Mouse (Mus musculus) T-helper 17 cell (primary cell): ENCODE measurements around the gene Tlk2.

ENCODE experiments used
- in situ Hi-C, 2 experiments: fragments of 300-600 bp; cut with MboI, MseI; formaldehyde crosslinking; loops; 1 replicate in 1 of 2; 2 replicates in 1 of 2; pipeline ENCODE4 v1.15.1; 2025; ENCODE audit warnings: high pct_unique_total_duplicates in 2 of 2

The Tlk2 gene

GRCm38 (mm10) chr11:105312972-105313632 is 134.5 kb downstream of the Tlk2 start:
- in situ Hi-C loops: no loop called here

GRCm38 (mm10) chr11:105313633-105314014 is 135.0 kb downstream of the Tlk2 start:
- in situ Hi-C loops: no loop called here

DNA sequence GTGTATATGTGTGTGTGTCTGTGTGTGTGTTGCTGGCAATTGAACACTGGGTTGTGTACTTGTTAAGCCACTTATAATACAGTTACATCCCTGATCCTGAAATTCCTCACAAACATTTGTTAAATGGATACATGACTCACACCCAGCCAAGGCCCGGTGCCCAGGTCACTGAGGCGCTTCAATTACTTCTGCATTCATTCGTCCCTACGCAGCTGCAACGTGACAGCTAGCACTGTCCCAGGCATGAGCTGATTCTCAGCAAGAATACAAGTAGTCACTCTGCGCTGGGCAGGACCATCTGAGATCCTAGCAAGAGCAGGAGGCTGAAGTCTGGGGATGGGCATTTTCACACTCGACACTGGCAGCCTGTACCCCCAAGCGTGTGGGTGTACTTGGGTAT is 136.7 kb downstream of the Tlk2 start:
- in situ Hi-C loops: no loop called here

DNA sequence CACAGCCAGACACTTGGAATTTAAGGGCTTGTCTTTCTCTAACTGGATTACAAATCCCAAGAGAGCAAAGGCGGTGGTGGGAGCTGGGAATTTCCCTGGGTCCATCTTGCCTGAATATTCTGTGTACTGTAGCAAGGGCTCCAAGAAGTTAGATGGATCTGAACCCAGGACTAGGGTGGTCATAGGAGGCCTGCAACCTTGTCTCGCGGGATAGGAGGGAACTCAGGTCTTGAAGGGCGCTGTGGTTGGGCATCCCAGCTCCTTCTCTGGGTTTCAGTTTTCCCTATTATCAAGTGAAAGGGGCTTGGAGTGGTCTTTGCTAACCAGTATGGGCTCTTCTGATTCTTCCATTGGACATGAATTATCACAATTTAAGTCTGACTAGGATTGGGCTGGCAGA is 137.5 kb downstream of the Tlk2 start:
- in situ Hi-C loops: no loop called here

- in situ Hi-C loops: no loop called here
Measured at GRCm38 (mm10) chr11:105317769-105318168, 139.2 kb downstream of the Tlk2 start.

DNA sequence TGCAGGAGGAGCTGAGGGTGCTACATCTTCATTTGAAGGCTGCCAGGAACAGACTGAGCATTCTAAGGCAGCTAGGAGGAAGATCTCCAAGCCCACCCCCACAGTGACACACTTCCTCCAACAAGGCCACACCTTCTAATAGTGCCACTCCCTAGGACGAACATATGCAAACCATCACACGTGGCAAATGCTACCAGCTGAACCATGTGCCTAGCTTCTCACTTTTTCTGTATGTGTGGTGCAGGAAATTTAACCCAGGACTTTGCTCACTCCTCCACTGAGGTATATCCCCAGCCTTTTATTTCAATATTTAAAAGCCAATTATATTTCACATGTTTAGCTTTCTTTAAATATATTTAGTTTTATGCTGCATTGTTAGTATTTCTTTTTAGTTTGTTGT is 142.5 kb downstream of the Tlk2 start:
- in situ Hi-C loops: no loop called here

GRCm38 (mm10) chr11:105323530-105323929 is 144.9 kb downstream of the Tlk2 start:
- in situ Hi-C loops: no loop called here

- in situ Hi-C loops: no loop called here
Measured at GRCm38 (mm10) chr11:105327101-105327500, 148.5 kb downstream of the Tlk2 start.

DNA sequence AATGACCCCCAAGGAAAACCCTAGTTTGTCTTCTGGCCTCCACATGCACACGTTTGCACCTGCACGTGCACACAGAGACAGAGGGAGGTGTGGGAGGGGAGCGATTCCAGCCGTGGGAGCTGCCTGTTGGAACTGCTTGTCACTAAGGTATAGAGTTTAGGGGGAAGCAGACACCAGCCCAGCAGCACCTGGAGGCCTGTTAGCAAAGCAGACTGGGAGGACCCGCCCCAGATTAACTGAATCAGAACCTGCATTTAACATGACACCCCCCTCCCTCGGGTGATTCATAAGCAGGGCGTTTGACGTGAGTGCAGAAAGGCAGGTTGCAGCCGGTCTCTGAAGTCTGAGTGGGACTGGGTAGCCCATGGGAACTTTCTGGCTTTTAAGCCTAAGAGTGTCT is 151.4 kb downstream of the Tlk2 start:
- in situ Hi-C loops: no loop called here

- in situ Hi-C loops: no loop called here
Measured at GRCm38 (mm10) chr11:105331129-105331528, 152.5 kb downstream of the Tlk2 start.

- in situ Hi-C loops: no loop called here
Measured at GRCm38 (mm10) chr11:105331732-105332131, 153.1 kb downstream of the Tlk2 start.

DNA sequence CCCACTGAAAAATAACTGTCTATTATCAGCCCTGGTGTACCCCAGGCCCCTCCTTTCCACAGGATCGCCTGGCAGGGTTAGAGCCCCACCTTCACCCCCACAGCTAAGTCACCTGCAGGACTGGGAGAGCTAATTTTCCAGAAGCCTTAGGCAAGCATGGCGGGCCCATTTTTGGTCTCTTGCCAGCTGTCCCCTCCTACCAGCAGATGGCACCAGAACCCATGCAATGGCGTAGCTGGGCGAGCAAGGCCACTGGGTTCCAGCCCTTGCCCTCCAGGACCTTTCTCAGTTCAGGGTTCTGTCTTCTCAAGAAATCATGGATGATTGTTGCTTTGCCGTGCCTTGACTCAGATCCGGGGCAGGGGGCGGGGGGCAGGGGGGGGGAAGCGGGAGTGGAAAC is 153.9 kb downstream of the Tlk2 start:
- in situ Hi-C loops: no loop called here
